Mouse (Mus musculus) splenic B cell, adult 2 months (primary cell): ENCODE data around the gene Olfr1513.
"Not testable (repeated sequence)": the region's sequence is repeated elsewhere in the genome, so short reads cannot be mapped to it uniquely, and the experiment has no call there.

Experiments used
- DNase-seq: peaks from one replicate; pipeline ENCODE4 v3.0.0-alpha.2; 2011; ENCODE audit warnings: low read depth, low spot score
- H3K27me3 ChIP-seq: 2 replicates; pipeline ENCODE4 v1.6.1; 2012; ENCODE audit warnings: mild to moderate bottlenecking, low read length, moderate library complexity, mixed read lengths; ENCODE audit not compliant: control insufficient read depth, poor library complexity, insufficient read depth, severe bottlenecking
- H3K36me3 ChIP-seq: 2 replicates; pipeline ENCODE4 v1.6.1; 2012; ENCODE audit warnings: mild to moderate bottlenecking, low read length, moderate library complexity, mixed read lengths; ENCODE audit not compliant: control insufficient read depth, poor library complexity, insufficient read depth, severe bottlenecking

Olfr1513 gene

GRCm38 (mm10) chr14:52316441-52317225 is 39.6 kb downstream of the Olfr1513 start:
- Histone ChIP-seq H3K27me3 (peaks cover 3% of the 10 kb centered on the region), H3K36me3 (no peaks in the 10 kb centered on the region)
- DNase-seq: no peak

- DNase-seq: peak; percentile 32
- H3K36me3 ChIP-seq: no peaks in the 10 kb centered on the region
Observed at GRCm38 (mm10) chr14:52315792-52316440, 40.3 kb downstream of the Olfr1513 start.

GRCm38 (mm10) chr14:52315283-52315780 is 40.9 kb downstream of the Olfr1513 start:
- no peak for DNase-seq
- peaks cover 3% of the 10 kb centered on the region for H3K27me3 ChIP-seq
- H3K36me3 ChIP-seq: no peaks in the 10 kb centered on the region

More at GRCm38 (mm10) chr14:52315792-52316440, 40.3 kb downstream of the Olfr1513 start:
- H3K27me3 ChIP-seq: peaks cover 3% of the 10 kb centered on the region

- Histone ChIP-seq H3K27me3 (peaks cover 3% of the 10 kb centered on the region), H3K36me3 (no peaks in the 10 kb centered on the region)
- no peak for DNase-seq
Observed at GRCm38 (mm10) chr14:52314808-52315150, 41.4 kb downstream of the Olfr1513 start.

- no peaks in the 10 kb centered on the region for H3K36me3 ChIP-seq
- peaks cover 3% of the 10 kb centered on the region for H3K27me3 ChIP-seq
- DNase-seq: no peak
Observed at GRCm38 (mm10) chr14:52313931-52314807, 42.0 kb downstream of the Olfr1513 start.

GRCm38 (mm10) chr14:52310906-52311305 is 45.3 kb downstream of the Olfr1513 start:
- peaks cover 3% of the 10 kb centered on the region for H3K27me3 ChIP-seq
- no peak for DNase-seq
- H3K36me3 ChIP-seq: no peaks in the 10 kb centered on the region

GRCm38 (mm10) chr14:52310343-52310742 is 45.9 kb downstream of the Olfr1513 start:
- H3K36me3 ChIP-seq, DNase-seq, H3K27me3 ChIP-seq: not testable (repeated sequence)

GRCm38 (mm10) chr14:52306100-52306499 is 50.1 kb downstream of the Olfr1513 start:
- H3K27me3 ChIP-seq: no peaks in the 10 kb centered on the region
- peaks cover 2% of the 10 kb centered on the region; the same call in 1 of the 2 replicates for H3K36me3 ChIP-seq
- DNase-seq: no peak

GRCm38 (mm10) chr14:52304644-52305271 is 51.5 kb downstream of the Olfr1513 start, which contains the start of gene Mettl3:
Gene Mettl3, minus strand, starts transcription at chr14:52305128.
- peak; percentile 95 for DNase-seq
- peaks cover 5% of the 10 kb centered on the region; the same call in 1 of the 2 replicates for H3K36me3 ChIP-seq
- no peaks in the 10 kb centered on the region for H3K27me3 ChIP-seq

GRCm38 (mm10) chr14:52303517-52303916 is 52.7 kb downstream of the Olfr1513 start:
- H3K36me3 ChIP-seq: peaks cover 14% of the 10 kb centered on the region
- DNase-seq, H3K27me3 ChIP-seq: not testable (repeated sequence)
